Mouse (Mus musculus): ENCODE results near the gene 1700001P01Rik.
"Not testable (repeated sequence)": the region's sequence is repeated elsewhere in the genome, so short reads cannot be mapped to it uniquely, and the experiment has no call there.

Gene 1700001P01Rik

GRCm38 (mm10) chr11:97793165-97793564, 17.4 kb upstream of the 1700001P01Rik start:
- no peak for DNase-seq (ENCODE audit: low spot score)

- DNase-seq (ENCODE audit: low spot score): not testable (repeated sequence)
Observed at GRCm38 (mm10) chr11:97790778-97791438, 15.2 kb upstream of the 1700001P01Rik start.

- DNase-seq (ENCODE audit: low spot score): no peak
Observed at GRCm38 (mm10) chr11:97789727-97790126, 14.0 kb upstream of the 1700001P01Rik start.

- no peak for DNase-seq (ENCODE audit: low spot score)
Observed at GRCm38 (mm10) chr11:97787961-97788360, 12.2 kb upstream of the 1700001P01Rik start.

- no peak for DNase-seq (ENCODE audit: low spot score)
Observed at GRCm38 (mm10) chr11:97782564-97782895, 6.8 kb upstream of the 1700001P01Rik start.

GRCm38 (mm10) chr11:97781832-97782563, 6.3 kb upstream of the 1700001P01Rik start, which contains the start of gene Rpl23:
Gene Rpl23, minus strand, starts transcription at chr11:97782437.
- peak; percentile 99 for DNase-seq (ENCODE audit: low spot score)

GRCm38 (mm10) chr11:97781478-97781831, 5.7 kb upstream of the 1700001P01Rik start:
- no peak for DNase-seq (ENCODE audit: low spot score)

- no peak for DNase-seq (ENCODE audit: low spot score)
Observed at GRCm38 (mm10) chr11:97779968-97780701, 4.4 kb upstream of the 1700001P01Rik start.

- DNase-seq (ENCODE audit: low spot score): no peak
Observed at GRCm38 (mm10) chr11:97778918-97779317, 3.2 kb upstream of the 1700001P01Rik start.

- no peak for DNase-seq (ENCODE audit: low spot score)
Observed at GRCm38 (mm10) chr11:97777129-97777529, 1.4 kb upstream of the 1700001P01Rik start.

GRCm38 (mm10) chr11:97776497-97777128, 895 bp upstream of the 1700001P01Rik start:
- peak; percentile 71 for DNase-seq (ENCODE audit: low spot score)

- DNase-seq (ENCODE audit: low spot score): no peak
Observed at GRCm38 (mm10) chr11:97775186-97775585, 532 bp downstream of the 1700001P01Rik start.

GRCm38 (mm10) chr11:97771410-97771809, 4.3 kb downstream of the 1700001P01Rik start:
- no peak for DNase-seq (ENCODE audit: low spot score)

- no peak for DNase-seq (ENCODE audit: low spot score)
Observed at GRCm38 (mm10) chr11:97769704-97770103, 6.0 kb downstream of the 1700001P01Rik start.

- peak; percentile 94 for DNase-seq (ENCODE audit: low spot score)
Observed at GRCm38 (mm10) chr11:97766154-97766881, 9.4 kb downstream of the 1700001P01Rik start, which contains the start of gene Cwc25. Gene Cwc25, minus strand, starts transcription at chr11:97766556.

- DNase-seq (ENCODE audit: low spot score): no peak
Observed at GRCm38 (mm10) chr11:97761638-97762037, 14.1 kb downstream of the 1700001P01Rik start.

GRCm38 (mm10) chr11:97758942-97759341, 16.8 kb downstream of the 1700001P01Rik start:
- DNase-seq (ENCODE audit: low spot score): no peak

GRCm38 (mm10) chr11:97758125-97758524, 17.6 kb downstream of the 1700001P01Rik start:
- no peak for DNase-seq (ENCODE audit: low spot score)

GRCm38 (mm10) chr11:97753277-97753676, 22.4 kb downstream of the 1700001P01Rik start:
- DNase-seq (ENCODE audit: low spot score): no peak

- DNase-seq (ENCODE audit: low spot score): no peak
Observed at GRCm38 (mm10) chr11:97748496-97748895, 27.2 kb downstream of the 1700001P01Rik start.

GRCm38 (mm10) chr11:97747773-97748172, 27.9 kb downstream of the 1700001P01Rik start:
- no peak for DNase-seq (ENCODE audit: low spot score)

GRCm38 (mm10) chr11:97745331-97745721, 30.4 kb downstream of the 1700001P01Rik start:
- DNase-seq (ENCODE audit: low spot score): no peak
